In genomic region chr6:48546271-48546670, GRCm38 (mm10) we compare ENCODE assay signal across 11 mouse cellular contexts. TPM values are rescaled to one million over a fixed set of nuclear protein-coding genes. Genes with fewer than 3 reads are reported as not detected.
A peak's percentile ranks its signal among the peaks of the same experiment; 100 is the strongest.
DNase-seq lines count a peak whose midpoint lies in the region; ATAC-seq and TF ChIP-seq lines count a peak whose summit lies in the region.
"Had no signal": no experiment of that assay in that cellular context is flagged by ENCODE, and none has a peak within 500 bp of the region (broad histone marks: within the 10 kb centered on the region; RNA-seq: fewer than 3 reads in every experiment).

No protein-coding gene starts in this region.

- DNase-seq in adrenal gland, adult (ENCODE audit: inconsistent age in 2 of 2, low spot score in 1 of 2) = peak; percentile 9 to 78
- DNase-seq in adrenal gland, postnatal 4 days (ENCODE audit: low spot score in 2 of 2) = no peak
- peak in 1 of 2 experiments; percentile 41 for DNase-seq in layer of hippocampus, adult 2 months (ENCODE audit: low spot score in 2 of 2)
- no peak for DNase-seq in layer of hippocampus, adult 9-10 months (ENCODE audit: low spot score)
- DNase-seq in brain, embryonic 14.5 days (ENCODE audit: low read depth) = peak; percentile 53
- peak; percentile 65 to 69 for DNase-seq in kidney, postnatal 4 days
- peak; percentile 50 for DNase-seq in stomach, postnatal 0 days (ENCODE audit: low spot score)
- DNase-seq in gastrocnemius, adult 8-10 months (ENCODE audit: low spot score in 2 of 2) = no peak

- no peak overlapping the region for H3K4me3 ChIP-seq in layer of hippocampus, adult 2 months
- no peak overlapping the region for H3K4me3 ChIP-seq in stomach, postnatal 0 days (ENCODE audit: low read depth, low read length)
- H3K4me3 ChIP-seq: erythroblast, embryonic 14.5 days; liver, embryonic 15.5 days had no signal

- TF ChIP-seq CTCF in layer of hippocampus, adult 2 months (conservative IDR thresholded peaks at IDR 0.05) = peak; percentile 57
- TF ChIP-seq CTCF in brain, embryonic 14.5 days (IDR thresholded peaks at IDR 0.05; ENCODE audit: borderline replicate concordance, extremely low read depth, insufficient read depth, insufficient read length) = peak; percentile 52; the same call in 1 of the 2 replicates
- TF ChIP-seq CTCF in stomach, postnatal 0 days (IDR thresholded peaks at IDR 0.05; ENCODE audit: low read depth) = peak; percentile 81

- ATAC-seq in stomach, postnatal 0 days (ENCODE audit: low FRiP score, low TSS enrichment) = peak; percentile 57

- no peak overlapping the region for H3K27ac ChIP-seq in layer of hippocampus, adult 2 months
- H3K27ac ChIP-seq in stomach, postnatal 0 days (replicated peaks) = peak overlapping the region; percentile 45; the same call in 1 of the 2 replicates
- H3K27ac ChIP-seq: liver, embryonic 15.5 days had no signal

- no peak overlapping the region for H3K4me2 ChIP-seq in stomach, postnatal 0 days (replicated peaks; ENCODE audit: low read depth)
- H3K4me2 ChIP-seq: liver, embryonic 15.5 days had no signal

- H3K27me3 ChIP-seq in stomach, postnatal 0 days (ENCODE audit: control insufficient read depth, insufficient read depth, low read length) = no peaks in the 10 kb centered on the region
- H3K27me3 ChIP-seq: liver, embryonic 15.5 days had no signal

- WGBS in stomach, postnatal 0 days = 35% methylated on average over 1 of the region's 1 CpGs

- H3K9ac ChIP-seq in stomach, postnatal 0 days (ENCODE audit: low read length) = no peak overlapping the region
- H3K9ac ChIP-seq: liver, embryonic 15.5 days had no signal

- no peak for TF ChIP-seq EP300 in stomach, postnatal 0 days (optimal IDR thresholded peaks at IDR 0.05)

- H3K36me3 ChIP-seq in stomach, postnatal 0 days (ENCODE audit: control insufficient read depth, insufficient read depth, low read length) = no peaks in the 10 kb centered on the region
- H3K36me3 ChIP-seq: liver, embryonic 15.5 days had no signal

- no peaks in the 10 kb centered on the region for H3K9me3 ChIP-seq in stomach, postnatal 0 days (ENCODE audit: control insufficient read depth, low read length)
- H3K9me3 ChIP-seq: liver, embryonic 15.5 days had no signal

- no peak for TF ChIP-seq POLR2A in brain, embryonic 14.5 days (IDR thresholded peaks at IDR 0.05; ENCODE audit: borderline replicate concordance, extremely low read depth, insufficient read depth, insufficient read length, poor library complexity, severe bottlenecking)

- H3K4me1 ChIP-seq in stomach, postnatal 0 days (replicated peaks; ENCODE audit: control insufficient read depth, insufficient read depth) = no peaks in the 10 kb centered on the region; the same call in 1 of the 2 replicates
- H3K4me1 ChIP-seq: liver, embryonic 15.5 days had no signal

RNA-seq across cellular contexts. Expression of gene Lrrc61, which starts 8.3 kb away (rescaled TPM):
- total RNA-seq in adrenal gland, postnatal 4 days (2021) = 10 to 100 TPM; 42.8 to 43.5 TPM
- 10 to 100 TPM; 36.6 to 40.9 TPM for total RNA-seq in layer of hippocampus, adult 2 months (2021)
- polyA plus RNA-seq in brain, embryonic 14.5 days (2012; rRNA removed) = 31.3 and 35.6 TPM in 2 replicates
- polyA plus RNA-seq in stomach, postnatal 0 days (2015; fragmentation: Nextera tagmentation; extraction: Ambion mirVana) = 3.9 and 5.6 TPM in 2 replicates
- total RNA-seq in gastrocnemius, adult 8-10 months (2022) = 10 to 100 TPM; 20.8 to 25.0 (median 22.9) TPM

RNA-seq across cellular contexts. Expression of gene Atp6v0e2, which starts 8.9 kb away (rescaled TPM):
- 10 to 100 TPM; 55.8 to 57.0 TPM for total RNA-seq in adrenal gland, postnatal 4 days (2021)
- 100 to 1,000 TPM; 443 to 456 TPM for total RNA-seq in layer of hippocampus, adult 2 months (2021)
- 220 and 228 TPM in 2 replicates for polyA plus RNA-seq in brain, embryonic 14.5 days (2012; rRNA removed)
- 22.1 and 23.0 TPM in 2 replicates for polyA plus RNA-seq in stomach, postnatal 0 days (2015; fragmentation: Nextera tagmentation; extraction: Ambion mirVana)
- 10 to 100 TPM; 41.6 to 49.2 (median 43.6) TPM for total RNA-seq in gastrocnemius, adult 8-10 months (2022)
- polyA plus RNA-seq: erythroblast, embryonic 14.5 days had no signal

RNA-seq across cellular contexts. Expression of gene Rarres2, which starts 26.3 kb away (rescaled TPM):
- total RNA-seq in adrenal gland, postnatal 4 days (2021) = 100 to 1,000 TPM in 1 of 2 experiments, 10 to 100 TPM in 1; 82.0 to 161 TPM
- 10 to 100 TPM; 11.4 to 16.0 TPM for total RNA-seq in layer of hippocampus, adult 2 months (2021)
- 2.8 and 3.1 TPM in 2 replicates for polyA plus RNA-seq in brain, embryonic 14.5 days (2012; rRNA removed)
- 273 and 283 TPM in 2 replicates for polyA plus RNA-seq in stomach, postnatal 0 days (2015; fragmentation: Nextera tagmentation; extraction: Ambion mirVana)
- 10 to 100 TPM in 2 of 4 experiments, 1 to 10 TPM in 2; 7.5 to 24.6 (median 14.4) TPM for total RNA-seq in gastrocnemius, adult 8-10 months (2022)
- polyA plus RNA-seq: erythroblast, embryonic 14.5 days had no signal

RNA-seq across cellular contexts. Expression of gene Gm45021, which starts 43.1 kb away (rescaled TPM):
- total RNA-seq in adrenal gland, postnatal 4 days (2021) = not detected
- not detected for total RNA-seq in layer of hippocampus, adult 2 months (2021)
- polyA plus RNA-seq in brain, embryonic 14.5 days (2012; rRNA removed) = not detected in 2 replicates
- not detected in 2 replicates for polyA plus RNA-seq in stomach, postnatal 0 days (2015; fragmentation: Nextera tagmentation; extraction: Ambion mirVana)
- not detected for total RNA-seq in gastrocnemius, adult 8-10 months (2022)
- polyA plus RNA-seq: C2C12; erythroblast, embryonic 14.5 days; liver, embryonic 15.5 days had no signal

RNA-seq across cellular contexts. Expression of gene Repin1, which starts 47.4 kb away (rescaled TPM):
- total RNA-seq in adrenal gland, postnatal 4 days (2021) = 10 to 100 TPM; 59.7 to 61.5 TPM
- total RNA-seq in layer of hippocampus, adult 2 months (2021) = 10 to 100 TPM; 48.6 to 53.1 TPM
- 60.0 and 69.2 TPM in 2 replicates for polyA plus RNA-seq in brain, embryonic 14.5 days (2012; rRNA removed)
- polyA plus RNA-seq in stomach, postnatal 0 days (2015; fragmentation: Nextera tagmentation; extraction: Ambion mirVana) = 11.6 and 12.9 TPM in 2 replicates
- 10 to 100 TPM; 28.9 to 35.0 (median 33.6) TPM for total RNA-seq in gastrocnemius, adult 8-10 months (2022)

Comparison
In these comparisons a context has a peak if more than half of its experiments do, and no peak if none do; other contexts are left out.
1. DNase-seq: peak in adrenal gland, adult (2 of 2), brain, embryonic 14.5 days (single experiment), kidney, postnatal 4 days (2 of 2) and stomach, postnatal 0 days (single experiment); none in adrenal gland, postnatal 4 days (0 of 2), layer of hippocampus, adult 9-10 months (single experiment) and gastrocnemius, adult 8-10 months (0 of 2).
2. RNA of gene Atp6v0e2, which starts 8.9 kb away (total RNA-seq): 443 to 456 TPM in layer of hippocampus, adult 2 months; 55.8 to 57.0 TPM in adrenal gland, postnatal 4 days and 41.6 to 49.2 TPM in gastrocnemius, adult 8-10 months; every median in the first group is over 4 times any median in the second.
3. Peak in every context shown above with its lines, with median percentiles within 50 percentile points of each other: CTCF ChIP-seq.